Mouse (Mus musculus) bone marrow macrophage, adult 2 months (primary cell): Measurements from ENCODE around the gene Uso1.

Experiments used
- CTCF ChIP-seq: IDR thresholded peaks from 2 replicates; pipeline ENCODE4 v1.5.1; 2012; ENCODE audit warnings: low read depth, mild to moderate bottlenecking, low read length, moderate library complexity
- POLR2A ChIP-seq: IDR thresholded peaks from 2 replicates; pipeline ENCODE4 v1.6.1; 2012; ENCODE audit warnings: mild to moderate bottlenecking, low read depth, low read length, borderline replicate concordance

GRCm38 (mm10) chr5:92206121-92206520, 68.4 kb downstream of the Uso1 start:
- TF ChIP-seq POLR2A (no peak), CTCF (no peak)
